Mouse (Mus musculus): Measurements from ENCODE around the gene Olfr223.

- TF ChIP-seq CTCF (IDR thresholded peaks at IDR 0.05; ENCODE audit: low read depth) (no peak), EP300 (optimal IDR thresholded peaks at IDR 0.05) (no peak)
Observed at GRCm38 (mm10) chr11:59544005-59544404, 49.1 kb downstream of the Olfr223 start.

Data from stomach, postnatal 0 days (tissue).